Mouse (Mus musculus) small intestine, adult 2 months (tissue): ENCODE data around the gene Rreb1.

Experiments
- CTCF ChIP-seq: fragments of 200-500 bp; IDR thresholded peaks from 2 replicates; pipeline ENCODE4 v1.5.1; 2012; ENCODE audit warnings: low read depth, mild to moderate bottlenecking, control low read depth, inconsistent platforms, low read length, moderate library complexity, mixed read lengths; ENCODE audit not compliant: insufficient replicate concordance, insufficient read length; ENCODE audit errors: extremely low read depth
- POLR2A ChIP-seq: fragments of 200-500 bp; IDR thresholded peaks from 2 replicates; pipeline ENCODE4 v1.6.1; 2012; ENCODE audit warnings: low read depth, mild to moderate bottlenecking, control low read depth, inconsistent platforms, low read length, moderate library complexity

- TF ChIP-seq CTCF (no peak), POLR2A (no peak)
Observed at GRCm38 (mm10) chr13:37895564-37896254, 117.5 kb downstream of the Rreb1 start.
